Mouse (Mus musculus): Measurements from ENCODE around the gene 1810043G02Rik. TPM values are rescaled to one million over a fixed set of nuclear protein-coding genes. Genes with fewer than 3 reads are reported as not detected.
A peak's percentile ranks its signal among the peaks of the same experiment; 100 is the strongest.
"Not testable (repeated sequence)": the region's sequence is repeated elsewhere in the genome, so short reads cannot be mapped to it uniquely, and the experiment has no call there.

Gene 1810043G02Rik
- polyA plus RNA-seq (2012; ENCODE audit: insufficient read depth, insufficient read length, missing spikeins): 16.0 and 16.4 TPM in 2 replicates

GRCm38 (mm10) chr10:77978351-77979350 lies at the start of gene 1810043G02Rik:
TSS of gene 1810043G02Rik (plus strand) at chr10:77978524.
- Histone ChIP-seq H3K27ac (replicated peaks; ENCODE audit: low read depth, low read length) (no peak within 1 kb of the TSS), H3K4me3 (ENCODE audit: insufficient read depth, low read depth, low read length) (peak within 1 kb of the TSS; percentile 78), H3K4me1 (ENCODE audit: control insufficient read depth, insufficient read depth, insufficient read length, low read length) (no peaks in the 10 kb centered on the region)

DNA sequence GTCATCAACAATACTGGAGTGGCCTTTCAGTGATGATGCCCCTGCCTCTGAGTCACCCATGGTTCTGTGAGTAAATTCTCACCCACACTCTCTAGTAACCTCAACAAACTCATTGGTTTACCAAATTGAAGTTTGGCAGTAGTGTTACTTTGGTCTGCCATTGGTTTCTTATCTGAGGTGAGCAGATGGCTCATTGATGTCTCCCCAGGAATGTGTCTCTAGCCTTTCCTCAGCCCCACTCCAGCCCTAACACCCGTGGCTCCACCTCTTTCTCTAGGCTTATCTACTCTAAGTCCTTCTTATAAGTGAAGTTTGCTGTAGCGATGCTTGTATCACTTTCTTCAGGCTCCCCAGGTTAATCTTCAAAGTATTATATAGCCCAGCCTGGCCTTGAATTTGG lies 38.6 kb upstream of the 1810043G02Rik start:
- Histone ChIP-seq H3K4me1 (ENCODE audit: control insufficient read depth, insufficient read depth, insufficient read length, low read length) (no peaks in the 10 kb centered on the region), H3K27ac (replicated peaks; ENCODE audit: low read depth, low read length) (no peak overlapping the region), H3K4me3 (ENCODE audit: insufficient read depth, low read depth, low read length) (no peak overlapping the region)

GRCm38 (mm10) chr10:77950468-77950867 lies 27.9 kb upstream of the 1810043G02Rik start:
- not testable (repeated sequence) for H3K4me1 ChIP-seq (ENCODE audit: control insufficient read depth, insufficient read depth, insufficient read length, low read length); H3K4me3 ChIP-seq (ENCODE audit: insufficient read depth, low read depth, low read length); H3K27ac ChIP-seq (replicated peaks; ENCODE audit: low read depth, low read length)

DNA sequence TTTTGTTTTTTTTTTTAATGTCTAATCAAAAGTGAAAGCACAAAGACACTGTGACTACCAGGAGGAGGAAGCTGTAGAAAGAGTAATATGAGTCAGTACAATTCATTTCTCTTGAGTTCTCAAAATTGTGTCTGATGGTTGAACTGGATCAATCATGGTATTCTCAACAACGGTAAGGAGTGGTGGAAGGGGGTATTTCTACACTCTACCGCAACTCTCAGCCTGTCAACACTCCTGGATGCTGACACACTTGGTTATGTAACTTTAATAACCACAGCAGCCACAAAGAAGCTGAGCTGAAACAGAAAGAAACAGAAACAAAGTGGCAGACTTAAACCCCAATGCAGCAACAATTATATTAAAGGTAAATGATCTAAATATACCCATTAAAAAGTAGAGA lies 15.6 kb upstream of the 1810043G02Rik start:
- H3K27ac ChIP-seq (replicated peaks; ENCODE audit: low read depth, low read length): no peak overlapping the region
- H3K4me1 ChIP-seq (ENCODE audit: control insufficient read depth, insufficient read depth, insufficient read length, low read length): no peaks in the 10 kb centered on the region
- H3K4me3 ChIP-seq (ENCODE audit: insufficient read depth, low read depth, low read length): no peak overlapping the region

DNA sequence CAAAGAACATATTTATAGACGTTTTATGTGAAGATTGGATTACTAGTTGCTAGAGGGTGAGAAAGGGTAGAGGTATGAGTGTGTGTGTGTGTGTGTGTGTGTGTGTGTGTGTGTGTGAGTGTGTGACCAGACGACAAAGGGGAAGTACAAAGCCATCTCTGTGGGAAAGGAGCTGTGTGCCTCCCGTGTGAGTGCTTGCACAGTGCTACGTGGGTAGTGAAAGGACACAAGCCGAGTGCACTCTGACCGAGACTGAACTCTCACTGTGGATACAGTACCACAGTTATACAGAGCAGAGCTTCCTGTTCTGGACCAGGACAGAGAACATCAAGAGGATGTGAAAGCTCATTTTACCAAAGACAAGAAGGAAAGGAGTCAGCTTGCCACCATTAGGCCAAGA lies 14.4 kb upstream of the 1810043G02Rik start:
- Histone ChIP-seq H3K4me1 (ENCODE audit: control insufficient read depth, insufficient read depth, insufficient read length, low read length) (no peaks in the 10 kb centered on the region), H3K4me3 (ENCODE audit: insufficient read depth, low read depth, low read length) (no peak overlapping the region), H3K27ac (replicated peaks; ENCODE audit: low read depth, low read length) (no peak overlapping the region)

DNA sequence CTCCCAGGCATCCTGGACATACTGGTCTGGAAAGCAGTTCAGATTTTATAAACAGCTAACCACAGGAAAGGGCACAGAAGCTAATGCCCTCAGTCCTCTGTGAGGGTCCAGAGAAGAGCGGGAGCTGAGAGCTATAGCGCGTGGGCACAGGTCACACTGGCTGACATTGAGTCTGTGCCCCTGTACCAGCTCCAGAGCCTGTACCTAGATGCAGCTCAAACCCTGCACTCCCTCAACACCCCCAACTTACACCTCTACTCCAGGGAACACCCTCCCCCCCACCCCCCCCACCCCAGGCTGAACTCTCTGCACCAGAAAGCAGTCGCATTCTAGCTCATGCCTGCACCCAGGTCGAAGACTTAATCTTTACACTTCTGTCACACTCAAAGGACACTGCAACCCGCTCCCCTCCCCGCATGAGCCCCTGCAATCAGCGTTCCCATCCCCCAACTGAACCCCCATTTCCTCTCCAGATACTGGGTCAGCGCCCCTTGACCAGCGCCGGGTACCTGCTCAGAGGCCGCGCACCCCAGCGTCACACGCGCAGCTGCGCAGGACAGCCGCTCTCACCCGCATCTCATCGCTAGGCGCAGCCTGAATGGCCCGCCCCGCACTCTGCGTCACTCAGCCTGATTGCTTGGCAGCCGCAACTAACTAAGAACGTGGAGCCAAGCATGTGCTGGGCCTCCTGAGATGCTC lies 8.9 kb upstream of the 1810043G02Rik start:
- no peak overlapping the region for H3K4me3 ChIP-seq (ENCODE audit: insufficient read depth, low read depth, low read length)

GRCm38 (mm10) chr10:77969973-77970325 lies 8.4 kb upstream of the 1810043G02Rik start:
- Histone ChIP-seq H3K27ac (replicated peaks; ENCODE audit: low read depth, low read length) (no peak overlapping the region), H3K4me3 (ENCODE audit: insufficient read depth, low read depth, low read length) (no peak overlapping the region), H3K4me1 (ENCODE audit: control insufficient read depth, insufficient read depth, insufficient read length, low read length) (no peaks in the 10 kb centered on the region)

More for the DNA sequence above, 8.9 kb upstream of the 1810043G02Rik start:
- no peak overlapping the region for H3K27ac ChIP-seq (replicated peaks; ENCODE audit: low read depth, low read length)
- H3K4me1 ChIP-seq (ENCODE audit: control insufficient read depth, insufficient read depth, insufficient read length, low read length): no peaks in the 10 kb centered on the region

DNA sequence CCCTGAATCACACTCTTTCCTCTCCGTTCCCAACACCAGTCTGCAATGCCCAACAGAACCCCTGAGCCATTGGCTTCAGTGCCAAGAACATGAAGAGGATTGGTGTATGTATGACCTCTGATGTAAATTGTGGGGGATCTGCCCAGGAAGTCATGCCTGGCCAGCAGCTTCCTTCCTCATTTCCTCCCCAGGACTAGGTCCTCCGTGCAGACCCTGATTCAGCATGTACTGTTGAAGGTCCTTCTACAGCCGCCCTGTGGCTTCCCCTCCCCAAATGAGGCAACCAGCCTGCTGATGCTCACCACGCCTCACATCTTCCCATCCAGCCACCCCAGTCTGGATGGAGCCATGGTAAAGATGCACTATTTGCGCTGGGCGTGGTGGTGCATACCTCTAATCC lies 7.8 kb upstream of the 1810043G02Rik start, which contains the start of gene Trpm2:
Trpm2 (minus strand) TSS at position 83 of the 400 bp plus-strand sequence.
- Histone ChIP-seq H3K4me1 (ENCODE audit: control insufficient read depth, insufficient read depth, insufficient read length, low read length) (no peaks in the 10 kb centered on the region), H3K27ac (replicated peaks; ENCODE audit: low read depth, low read length) (no peak within 1 kb of the TSS), H3K4me3 (ENCODE audit: insufficient read depth, low read depth, low read length) (no peak within 1 kb of the TSS)

DNA sequence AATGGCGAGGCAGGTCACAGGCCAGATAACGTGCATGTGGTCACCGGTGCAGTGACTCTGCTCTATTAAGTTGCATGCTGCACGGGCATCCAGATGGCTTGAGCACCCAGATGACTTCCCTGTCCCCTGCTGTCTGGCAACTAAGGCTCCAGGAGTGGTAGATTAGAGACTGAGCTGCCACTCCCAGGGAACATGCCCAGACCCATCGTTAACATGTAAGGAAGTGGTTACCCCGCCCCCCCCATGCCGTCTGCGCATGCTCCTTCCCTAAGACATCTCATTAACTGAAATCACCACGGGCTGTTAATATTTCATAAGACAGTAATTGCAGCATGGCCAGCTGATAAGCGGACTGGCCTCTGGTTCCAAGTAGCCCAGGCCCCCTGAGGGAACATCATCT lies 7.1 kb upstream of the 1810043G02Rik start:
- no peak overlapping the region for H3K27ac ChIP-seq (replicated peaks; ENCODE audit: low read depth, low read length)
- H3K4me3 ChIP-seq (ENCODE audit: insufficient read depth, low read depth, low read length): no peak overlapping the region
- H3K4me1 ChIP-seq (ENCODE audit: control insufficient read depth, insufficient read depth, insufficient read length, low read length): no peaks in the 10 kb centered on the region

DNA sequence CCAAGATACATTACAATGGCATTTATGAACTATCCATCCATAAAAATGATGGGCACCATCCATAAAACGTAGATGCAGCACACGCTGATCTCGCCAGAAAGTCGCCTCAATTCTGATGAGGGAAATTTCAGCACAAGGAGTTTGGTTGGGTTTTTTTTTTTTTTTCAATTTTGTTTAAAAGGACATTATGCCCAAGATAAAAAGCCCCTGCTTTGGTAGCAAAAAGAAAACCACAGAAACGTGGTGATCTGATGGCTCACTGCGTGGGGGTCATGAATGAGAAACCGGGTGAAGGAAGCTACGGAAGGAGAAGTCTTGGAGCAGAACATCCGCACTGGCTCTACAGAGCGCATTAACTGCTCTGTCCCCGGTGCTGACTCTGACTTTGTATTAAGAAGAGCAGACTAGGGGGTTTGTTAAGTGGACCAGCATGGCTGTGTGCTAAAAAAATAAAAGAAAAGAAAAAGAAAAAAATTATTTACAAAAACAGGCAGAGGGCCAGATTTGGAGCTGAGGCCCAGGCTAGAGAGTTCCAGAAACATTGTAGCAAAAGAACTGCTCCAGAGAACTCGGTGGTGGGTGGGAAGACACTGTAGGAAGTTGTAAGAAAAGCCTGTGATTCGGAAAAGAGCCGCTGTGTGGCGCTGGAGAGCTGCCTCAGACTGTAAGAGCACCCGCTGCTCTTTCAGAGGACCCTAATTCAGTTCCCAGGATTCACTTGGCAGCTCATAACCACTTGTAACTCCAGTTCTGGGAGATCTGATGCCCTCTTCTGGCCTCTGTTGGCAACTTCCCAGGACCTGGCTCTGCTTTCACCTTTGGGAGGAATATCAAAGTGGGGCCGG lies 6.4 kb upstream of the 1810043G02Rik start:
- H3K27ac ChIP-seq (replicated peaks; ENCODE audit: low read depth, low read length): no peak overlapping the region
- no peak overlapping the region for H3K4me3 ChIP-seq (ENCODE audit: insufficient read depth, low read depth, low read length)
- H3K4me1 ChIP-seq (ENCODE audit: control insufficient read depth, insufficient read depth, insufficient read length, low read length): no peaks in the 10 kb centered on the region

DNA sequence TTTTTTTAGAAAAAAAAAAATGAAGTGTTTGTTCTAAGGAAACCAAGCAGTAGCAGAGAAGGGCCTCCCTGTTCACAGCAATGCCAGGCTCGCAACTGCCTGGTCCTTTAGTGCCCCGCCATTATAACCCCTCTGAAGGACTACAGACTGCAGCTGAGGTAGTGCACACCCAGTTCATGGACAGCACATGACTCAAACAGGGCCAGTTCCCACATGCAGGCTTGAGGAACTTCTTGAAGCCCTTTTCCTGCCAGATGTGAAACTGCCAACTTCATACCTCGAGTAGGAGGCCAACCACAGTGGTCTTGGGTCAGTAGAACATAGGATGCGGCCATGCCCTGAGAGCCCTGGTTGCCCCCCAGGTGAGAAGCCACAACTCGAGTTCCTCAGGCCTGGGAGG lies 4.0 kb upstream of the 1810043G02Rik start:
- Histone ChIP-seq H3K27ac (replicated peaks; ENCODE audit: low read depth, low read length) (no peak overlapping the region), H3K4me3 (ENCODE audit: insufficient read depth, low read depth, low read length) (no peak overlapping the region), H3K4me1 (ENCODE audit: control insufficient read depth, insufficient read depth, insufficient read length, low read length) (no peaks in the 10 kb centered on the region)

DNA sequence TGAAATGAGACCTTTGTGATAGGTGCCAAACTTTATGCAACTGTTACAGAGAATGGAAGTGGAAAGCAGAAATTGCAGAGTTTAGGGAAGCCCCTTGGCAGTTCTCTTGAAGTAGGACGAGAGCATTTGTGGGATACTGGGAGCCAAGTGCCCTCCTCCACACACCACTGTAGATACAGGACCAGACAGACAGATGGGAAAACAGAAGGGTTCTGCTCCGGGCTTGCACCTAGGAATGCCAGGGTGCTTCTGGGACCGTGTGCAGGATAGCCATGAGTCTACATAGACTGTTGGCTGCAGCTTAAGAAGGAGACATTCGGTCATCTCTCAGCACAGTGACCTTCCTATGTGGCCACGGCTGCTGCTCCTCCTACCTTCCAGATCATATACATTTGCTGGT lies 3.5 kb upstream of the 1810043G02Rik start:
- no peak overlapping the region for H3K27ac ChIP-seq (replicated peaks; ENCODE audit: low read depth, low read length)
- no peaks in the 10 kb centered on the region for H3K4me1 ChIP-seq (ENCODE audit: control insufficient read depth, insufficient read depth, insufficient read length, low read length)
- no peak overlapping the region for H3K4me3 ChIP-seq (ENCODE audit: insufficient read depth, low read depth, low read length)

- no peaks in the 10 kb centered on the region for H3K4me1 ChIP-seq (ENCODE audit: control insufficient read depth, insufficient read depth, insufficient read length, low read length)
- no peak overlapping the region for H3K27ac ChIP-seq (replicated peaks; ENCODE audit: low read depth, low read length)
Observed at GRCm38 (mm10) chr10:77975653-77976052, 2.7 kb upstream of the 1810043G02Rik start.

DNA sequence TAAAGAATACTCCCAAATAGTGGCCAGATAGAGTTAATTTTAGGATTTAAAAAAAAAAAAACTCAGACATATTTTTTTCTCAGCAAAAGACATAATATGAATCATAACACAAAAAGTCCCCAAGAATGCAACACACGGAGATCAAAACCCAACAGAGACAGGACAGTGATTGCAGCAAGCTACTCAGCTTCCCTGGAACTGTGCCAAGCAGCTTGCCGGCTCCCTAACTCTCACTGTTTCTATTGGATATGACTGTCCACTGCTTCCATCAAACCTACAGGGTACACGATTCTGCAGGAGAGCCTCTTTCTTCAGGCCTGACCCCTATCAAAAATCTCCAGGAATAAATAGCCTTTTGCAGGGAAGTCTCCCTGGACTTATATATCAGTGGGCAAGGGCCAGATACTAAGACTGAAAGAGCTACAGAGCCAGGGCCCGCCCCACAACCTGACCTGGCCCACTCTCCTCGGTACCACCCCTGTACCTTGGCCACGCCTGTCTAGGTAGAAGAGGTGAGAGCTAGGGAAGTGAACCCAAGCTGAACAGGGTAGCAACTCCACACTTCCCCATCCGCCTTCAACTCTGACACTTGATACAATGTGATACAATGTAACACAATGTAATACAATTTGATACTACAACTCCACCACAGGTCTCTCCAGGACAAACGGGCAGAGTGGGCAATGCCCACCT lies 1.7 kb upstream of the 1810043G02Rik start:
- no peak overlapping the region for H3K27ac ChIP-seq (replicated peaks; ENCODE audit: low read depth, low read length)
- H3K4me3 ChIP-seq (ENCODE audit: insufficient read depth, low read depth, low read length): no peak overlapping the region
- H3K4me1 ChIP-seq (ENCODE audit: control insufficient read depth, insufficient read depth, insufficient read length, low read length): no peaks in the 10 kb centered on the region

More at GRCm38 (mm10) chr10:77975653-77976052, 2.7 kb upstream of the 1810043G02Rik start:
- H3K4me3 ChIP-seq (ENCODE audit: insufficient read depth, low read depth, low read length): no peak overlapping the region
